Mouse (Mus musculus): ENCODE data around the gene Fam196b. TPM values are rescaled to one million over a fixed set of nuclear protein-coding genes. Genes with fewer than 3 reads are reported as not detected.

Fam196b gene
- polyA plus RNA-seq, 1 experiment from 2014 or later = 0.43 TPM

Other genes with a start within 250 kb of the Fam196b start
- 0.48 TPM in 1 of 2 replicates, not detected in the other for gene 4930469K13Rik, start 216.3 kb upstream of the Fam196b start, polyA plus RNA-seq (2015; fragmentation: Nextera tagmentation; extraction: Ambion mirVana)
- 13.1 and 13.5 TPM in 2 replicates for gene Foxi1, start 106.7 kb upstream of the Fam196b start, polyA plus RNA-seq (2015; fragmentation: Nextera tagmentation; extraction: Ambion mirVana)

Measured in kidney, embryonic 15.5 days (tissue).